13 mouse cellular contexts compared by ENCODE assay signal in genomic region chr3:83053126-83053525, GRCm38 (mm10). TPM values are rescaled to one million over a fixed set of nuclear protein-coding genes. Genes with fewer than 3 reads are reported as not detected.
"Had no signal": no experiment of that assay in that cellular context is flagged by ENCODE, and none has a peak within 500 bp of the region (broad histone marks: within the 10 kb centered on the region; RNA-seq: fewer than 3 reads in every experiment).

No protein-coding gene starts in this region.

- H3K4me3 ChIP-seq: layer of hippocampus, adult 2 months; limb, embryonic 13.5 days; midbrain, embryonic 12.5 days; neural tube, embryonic 13.5 days; stomach, embryonic 15.5 days had no signal

- H3K9me3 ChIP-seq: limb, embryonic 13.5 days; midbrain, embryonic 12.5 days; neural tube, embryonic 13.5 days; stomach, embryonic 15.5 days had no signal

- H3K27me3 ChIP-seq: limb, embryonic 13.5 days; midbrain, embryonic 12.5 days; neural tube, embryonic 13.5 days; stomach, embryonic 15.5 days had no signal

- H3K36me3 ChIP-seq: stomach, embryonic 15.5 days had no signal

- H3K27ac ChIP-seq: layer of hippocampus, adult 2 months; limb, embryonic 13.5 days; midbrain, embryonic 12.5 days; neural tube, embryonic 13.5 days; stomach, embryonic 15.5 days had no signal

- ATAC-seq: midbrain, embryonic 16.5 days had no signal

- H3K4me2 ChIP-seq: limb, embryonic 13.5 days; midbrain, embryonic 12.5 days; neural tube, embryonic 13.5 days; stomach, embryonic 15.5 days had no signal

- H3K9ac ChIP-seq: limb, embryonic 13.5 days; midbrain, embryonic 12.5 days; neural tube, embryonic 13.5 days; stomach, embryonic 15.5 days had no signal

RNA-seq across cellular contexts. Expression of gene Fgb, which starts 3.5 kb away (rescaled TPM):
- total RNA-seq: layer of hippocampus, adult 2 months; layer of hippocampus, postnatal 10 days; left cerebral cortex, postnatal 10 days; left cerebral cortex, postnatal 4 days; megakaryocyte-erythroid progenitor cell, adult 5-6 weeks had no signal
- polyA plus RNA-seq: limb, embryonic 13.5 days; midbrain, embryonic 12.5 days; midbrain, embryonic 16.5 days; spleen, adult 2 months had no signal

RNA-seq across cellular contexts. Expression of gene Fga, which starts 27.2 kb away (rescaled TPM):
- total RNA-seq: layer of hippocampus, adult 2 months; left cerebral cortex, postnatal 10 days; left cerebral cortex, postnatal 4 days; megakaryocyte-erythroid progenitor cell, adult 5-6 weeks had no signal
- polyA plus RNA-seq: midbrain, embryonic 12.5 days; midbrain, embryonic 16.5 days; urinary bladder, adult 2 months had no signal

RNA-seq across cellular contexts. Expression of gene Fgg, which starts 45.6 kb away (rescaled TPM):
- total RNA-seq: layer of hippocampus, postnatal 10 days; left cerebral cortex, postnatal 10 days; left cerebral cortex, postnatal 4 days; megakaryocyte-erythroid progenitor cell, adult 5-6 weeks had no signal
- polyA plus RNA-seq: kidney, embryonic 14.5 days; midbrain, embryonic 12.5 days; midbrain, embryonic 16.5 days; neural tube, embryonic 13.5 days; urinary bladder, adult 2 months had no signal
